Mouse (Mus musculus): Measurements from ENCODE around the gene Aicda. TPM values are rescaled to one million over a fixed set of nuclear protein-coding genes. Genes with fewer than 3 reads are reported as not detected.

The Aicda gene
- polyA plus RNA-seq, 1 experiment, result not detected

GRCm38 (mm10) chr6:122605483-122605882, 51.9 kb downstream of the Aicda start:
- Histone ChIP-seq H3K27me3 (ENCODE audit: control insufficient read depth, insufficient read depth, low read length, poor library complexity, severe bottlenecking) (no peaks in the 10 kb centered on the region), H3K9ac (ENCODE audit: low read depth, poor library complexity, severe bottlenecking) (no peak overlapping the region), H3K4me1 (ENCODE audit: control insufficient read depth, insufficient read depth, low read length) (no peaks in the 10 kb centered on the region), H3K27ac (ENCODE audit: insufficient read depth, low read length) (no peak overlapping the region), H3K9me3 (replicated peaks; ENCODE audit: control insufficient read depth, insufficient read depth, low read length, poor library complexity, severe bottlenecking) (no peaks in the 10 kb centered on the region), H3K36me3 (ENCODE audit: control insufficient read depth, insufficient read depth, low read length, poor library complexity, severe bottlenecking) (peaks cover 9% of the 10 kb centered on the region), H3K4me3 (ENCODE audit: low read depth, low read length) (no peak overlapping the region)
- TF ChIP-seq POLR2A (IDR thresholded peaks at IDR 0.05; ENCODE audit: insufficient read depth, low read length) (no peak), CTCF (IDR thresholded peaks at IDR 0.05; ENCODE audit: low read depth, low read length) (peak; percentile 83)

- TF ChIP-seq POLR2A (IDR thresholded peaks at IDR 0.05; ENCODE audit: insufficient read depth, low read length) (no peak), EP300 (IDR thresholded peaks at IDR 0.05; ENCODE audit: insufficient read depth, low read depth, low read length) (peak; percentile 22; the same call in 1 of the 2 replicates), CTCF (IDR thresholded peaks at IDR 0.05; ENCODE audit: low read depth, low read length) (peak; percentile 9)
- Histone ChIP-seq H3K4me3 (ENCODE audit: low read depth, low read length) (0 out of 2 replicates have a peak overlapping the region, but pooled peaks have one; percentile 9), H3K36me3 (ENCODE audit: control insufficient read depth, insufficient read depth, low read length, poor library complexity, severe bottlenecking) (peaks cover 9% of the 10 kb centered on the region), H3K9me3 (replicated peaks; ENCODE audit: control insufficient read depth, insufficient read depth, low read length, poor library complexity, severe bottlenecking) (no peaks in the 10 kb centered on the region), H3K9ac (ENCODE audit: low read depth, poor library complexity, severe bottlenecking) (peak overlapping the region; percentile 87), H3K27me3 (ENCODE audit: control insufficient read depth, insufficient read depth, low read length, poor library complexity, severe bottlenecking) (no peaks in the 10 kb centered on the region), H3K27ac (ENCODE audit: insufficient read depth, low read length) (peak overlapping the region; percentile 98), H3K4me1 (ENCODE audit: control insufficient read depth, insufficient read depth, low read length) (peaks cover 1% of the 10 kb centered on the region)
Measured at GRCm38 (mm10) chr6:122606661-122607060, 53.1 kb downstream of the Aicda start.

- no peaks in the 10 kb centered on the region for H3K9me3 ChIP-seq (replicated peaks; ENCODE audit: control insufficient read depth, insufficient read depth, low read length, poor library complexity, severe bottlenecking)
- no peaks in the 10 kb centered on the region for H3K27me3 ChIP-seq (ENCODE audit: control insufficient read depth, insufficient read depth, low read length, poor library complexity, severe bottlenecking)
- H3K4me1 ChIP-seq (ENCODE audit: control insufficient read depth, insufficient read depth, low read length), result peaks cover 2% of the 10 kb centered on the region
- H3K9ac ChIP-seq (ENCODE audit: low read depth, poor library complexity, severe bottlenecking), result peak overlapping the region; percentile 87
- H3K27ac ChIP-seq (ENCODE audit: insufficient read depth, low read length), result peak overlapping the region; percentile 98
- peak overlapping the region; percentile 65 for H3K4me3 ChIP-seq (ENCODE audit: low read depth, low read length)
- TF ChIP-seq EP300 (IDR thresholded peaks at IDR 0.05; ENCODE audit: insufficient read depth, low read depth, low read length) (peak; percentile 85; the same call in 1 of the 2 replicates), POLR2A (IDR thresholded peaks at IDR 0.05; ENCODE audit: insufficient read depth, low read length) (no peak), CTCF (IDR thresholded peaks at IDR 0.05; ENCODE audit: low read depth, low read length) (no peak)
- H3K36me3 ChIP-seq (ENCODE audit: control insufficient read depth, insufficient read depth, low read length, poor library complexity, severe bottlenecking), result peaks cover 9% of the 10 kb centered on the region
Measured at GRCm38 (mm10) chr6:122607700-122608099, 54.1 kb downstream of the Aicda start.

DNA sequence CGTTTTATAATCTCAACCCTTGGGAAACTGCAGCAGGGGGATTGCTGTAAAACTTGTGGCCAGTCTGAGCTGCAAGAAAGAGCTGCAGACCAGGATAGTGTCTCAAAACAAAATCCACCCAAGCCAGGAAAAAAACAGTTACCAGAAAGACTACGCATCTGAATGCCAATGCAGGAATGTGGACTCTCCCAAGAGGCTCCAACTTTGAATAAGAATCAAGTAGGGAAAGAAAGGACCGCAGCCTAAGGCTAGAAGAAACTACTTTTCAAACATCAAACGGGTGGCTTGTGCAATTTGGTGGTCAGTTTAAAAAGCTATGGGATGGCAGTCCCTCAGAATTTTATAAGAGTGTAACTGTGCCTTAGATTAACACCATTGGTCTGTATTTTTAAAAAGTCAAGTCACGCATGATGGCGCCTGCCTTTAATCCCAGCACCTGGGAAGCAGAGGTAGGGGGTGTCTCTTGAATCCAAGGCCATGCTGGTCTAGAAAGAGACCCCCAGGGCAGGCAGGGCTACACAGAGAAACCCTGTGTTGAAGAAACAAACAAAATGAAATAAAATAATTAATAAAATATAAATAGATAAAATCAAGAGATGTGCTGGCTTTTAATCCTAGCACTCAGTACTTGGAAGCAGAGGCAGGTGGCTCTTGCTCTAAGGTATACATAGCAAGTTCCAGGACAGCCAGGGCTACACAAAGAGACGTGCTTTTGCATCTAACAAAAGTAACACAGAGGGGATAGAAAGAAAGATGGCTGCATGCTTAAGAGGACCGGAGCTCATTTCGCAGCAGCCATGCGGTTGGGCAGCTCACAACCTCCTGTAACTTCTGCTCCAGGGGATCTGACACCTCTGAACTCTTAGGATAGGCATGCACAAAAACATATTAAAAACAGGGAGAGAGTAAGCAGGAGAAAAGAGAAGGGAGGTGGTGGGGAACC, 55.1 kb downstream of the Aicda start:
- peaks cover 9% of the 10 kb centered on the region for H3K36me3 ChIP-seq (ENCODE audit: control insufficient read depth, insufficient read depth, low read length, poor library complexity, severe bottlenecking)

GRCm38 (mm10) chr6:122609377-122609728, 55.8 kb downstream of the Aicda start:
- TF ChIP-seq EP300 (IDR thresholded peaks at IDR 0.05; ENCODE audit: insufficient read depth, low read depth, low read length) (no peak), CTCF (IDR thresholded peaks at IDR 0.05; ENCODE audit: low read depth, low read length) (no peak), POLR2A (IDR thresholded peaks at IDR 0.05; ENCODE audit: insufficient read depth, low read length) (no peak)
- Histone ChIP-seq H3K4me3 (ENCODE audit: low read depth, low read length) (peak overlapping the region; percentile 75), H3K27ac (ENCODE audit: insufficient read depth, low read length) (peak overlapping the region; percentile 98), H3K36me3 (ENCODE audit: control insufficient read depth, insufficient read depth, low read length, poor library complexity, severe bottlenecking) (peaks cover 9% of the 10 kb centered on the region), H3K27me3 (ENCODE audit: control insufficient read depth, insufficient read depth, low read length, poor library complexity, severe bottlenecking) (no peaks in the 10 kb centered on the region), H3K4me1 (ENCODE audit: control insufficient read depth, insufficient read depth, low read length) (peaks cover 2% of the 10 kb centered on the region), H3K9me3 (replicated peaks; ENCODE audit: control insufficient read depth, insufficient read depth, low read length, poor library complexity, severe bottlenecking) (no peaks in the 10 kb centered on the region), H3K9ac (ENCODE audit: low read depth, poor library complexity, severe bottlenecking) (peak overlapping the region; percentile 87)

More for the DNA sequence above, 55.1 kb downstream of the Aicda start:
- H3K4me1 ChIP-seq (ENCODE audit: control insufficient read depth, insufficient read depth, low read length), result peaks cover 2% of the 10 kb centered on the region
- H3K27me3 ChIP-seq (ENCODE audit: control insufficient read depth, insufficient read depth, low read length, poor library complexity, severe bottlenecking), result no peaks in the 10 kb centered on the region
- no peak for TF ChIP-seq POLR2A (IDR thresholded peaks at IDR 0.05; ENCODE audit: insufficient read depth, low read length)
- 0 out of 2 replicates have a peak, but pooled peaks have one; percentile 22 for TF ChIP-seq EP300 (IDR thresholded peaks at IDR 0.05; ENCODE audit: insufficient read depth, low read depth, low read length)
- TF ChIP-seq CTCF (IDR thresholded peaks at IDR 0.05; ENCODE audit: low read depth, low read length), result no peak
- H3K9me3 ChIP-seq (replicated peaks; ENCODE audit: control insufficient read depth, insufficient read depth, low read length, poor library complexity, severe bottlenecking), result no peaks in the 10 kb centered on the region
- H3K4me3 ChIP-seq (ENCODE audit: low read depth, low read length), result peak overlapping the region; percentile 75
- H3K27ac ChIP-seq (ENCODE audit: insufficient read depth, low read length), result peak overlapping the region; percentile 98
- H3K9ac ChIP-seq (ENCODE audit: low read depth, poor library complexity, severe bottlenecking), result peak overlapping the region; percentile 87

GRCm38 (mm10) chr6:122609771-122610170, 56.2 kb downstream of the Aicda start, which contains the start of gene Gdf3:
Gene Gdf3, minus strand, starts transcription at chr6:122610087.
- TF ChIP-seq CTCF (IDR thresholded peaks at IDR 0.05; ENCODE audit: low read depth, low read length) (no peak), EP300 (IDR thresholded peaks at IDR 0.05; ENCODE audit: insufficient read depth, low read depth, low read length) (peak; percentile 82), POLR2A (IDR thresholded peaks at IDR 0.05; ENCODE audit: insufficient read depth, low read length) (peak; percentile 35)
- peak within 1 kb of the TSS; percentile 87 for H3K9ac ChIP-seq (ENCODE audit: low read depth, poor library complexity, severe bottlenecking)
- no peaks in the 10 kb centered on the region for H3K9me3 ChIP-seq (replicated peaks; ENCODE audit: control insufficient read depth, insufficient read depth, low read length, poor library complexity, severe bottlenecking)
- peak within 1 kb of the TSS; percentile 75 for H3K4me3 ChIP-seq (ENCODE audit: low read depth, low read length)
- peaks cover 9% of the 10 kb centered on the region for H3K36me3 ChIP-seq (ENCODE audit: control insufficient read depth, insufficient read depth, low read length, poor library complexity, severe bottlenecking)
- no peaks in the 10 kb centered on the region for H3K27me3 ChIP-seq (ENCODE audit: control insufficient read depth, insufficient read depth, low read length, poor library complexity, severe bottlenecking)
- peaks cover 2% of the 10 kb centered on the region for H3K4me1 ChIP-seq (ENCODE audit: control insufficient read depth, insufficient read depth, low read length)
- peak within 1 kb of the TSS; percentile 98 for H3K27ac ChIP-seq (ENCODE audit: insufficient read depth, low read length)

All from ES-Bruce4 (cell line).